Mouse (Mus musculus) CH12.LX (cell line): ENCODE results near the gene Ell. TPM values are rescaled to one million over a fixed set of nuclear protein-coding genes. Genes with fewer than 3 reads are reported as not detected.

Experiments used
- DNase-seq: peaks from one replicate; pipeline ENCODE4 v3.0.0-alpha.2; 2013; ENCODE audit errors: extremely low read depth
- H3K27ac ChIP-seq: 2 replicates; pipeline ENCODE4 v1.5.1; 2012; ENCODE audit warnings: low read depth, mild to moderate bottlenecking, control low read depth, moderate library complexity; ENCODE audit not compliant: insufficient read depth
- H3K27me3 ChIP-seq: replicated peaks from 2 replicates; pipeline ENCODE3; 2012; ENCODE audit warnings: inconsistent platforms
- H3K36me3 ChIP-seq, 2 experiments: replicated peaks in 1 of 2; 2 replicates each; pipeline versions ENCODE3 to v1.6.1; 2012; ENCODE audit warnings: inconsistent platforms in 1 of 2, low read length in 1 of 2, mild to moderate bottlenecking in 1 of 2, mixed read lengths in 1 of 2, moderate library complexity in 1 of 2; ENCODE audit not compliant: control insufficient read depth in 1 of 2, insufficient read depth in 1 of 2
- H3K4me1 ChIP-seq, 2 experiments: 2 replicates each; pipeline ENCODE4 v1.6.1; 2012; ENCODE audit warnings: inconsistent platforms in 1 of 2, moderate library complexity in 1 of 2; ENCODE audit not compliant: insufficient read depth in 2 of 2, control insufficient read depth in 1 of 2
- H3K4me2 ChIP-seq: 2 replicates; pipeline ENCODE4 v1.6.1; 2012; ENCODE audit warnings: low read depth, mild to moderate bottlenecking, control low read depth; ENCODE audit not compliant: poor library complexity, insufficient read depth, severe bottlenecking
- H3K4me3 ChIP-seq, 3 experiments: fragments of 150-350 bp in 1 of 3; sonication (generic) in 1 of 3; replicated peaks in 1 of 3; 2 replicates each; pipeline versions ENCODE3 to v1.5.1; 2011 to 2012; ENCODE audit warnings: low read depth in 2 of 3, low read length in 2 of 3, mild to moderate bottlenecking in 2 of 3, moderate library complexity in 2 of 3, control low read depth in 1 of 3, improper control_type of control experiment in 1 of 3, inconsistent platforms in 1 of 3, mixed read lengths in 1 of 3; ENCODE audit not compliant: poor library complexity in 1 of 3
- H3K79me2 ChIP-seq: replicated peaks from 2 replicates; pipeline ENCODE4 v1.6.1; 2012; ENCODE audit warnings: mild to moderate bottlenecking, moderate library complexity; ENCODE audit not compliant: control insufficient read depth, poor library complexity, insufficient read depth, severe bottlenecking; ENCODE audit errors: extremely low read depth
- H3K9ac ChIP-seq: 2 replicates; pipeline ENCODE4 v1.6.1; 2012; ENCODE audit warnings: low read depth, mild to moderate bottlenecking, control low read depth, moderate library complexity; ENCODE audit not compliant: insufficient read depth
- H3K9me3 ChIP-seq: replicated peaks from 2 replicates; pipeline ENCODE3; 2012; ENCODE audit warnings: low read length, inconsistent platforms, mixed read lengths
- CTCF ChIP-seq, 2 experiments: IDR thresholded peaks in 1 of 2; conservative IDR thresholded peaks in 1 of 2; 2 replicates each; pipeline ENCODE4 v1.5.1; 2011 to 2012; ENCODE audit warnings: low read depth in 2 of 2, low read length in 2 of 2, improper control_type of control experiment in 1 of 2, inconsistent platforms in 1 of 2, mild to moderate bottlenecking in 1 of 2, moderate library complexity in 1 of 2
- E2F4 ChIP-seq: IDR thresholded peaks from 2 replicates; pipeline ENCODE4 v1.6.1; 2011; ENCODE audit warnings: low read depth, low read length, improper control_type of control experiment; ENCODE audit not compliant: insufficient replicate concordance
- ELF1 ChIP-seq: IDR thresholded peaks from 2 replicates; pipeline ENCODE4 v1.6.1; 2014; ENCODE audit warnings: low read depth, mild to moderate bottlenecking, inconsistent platforms, low read length, improper control_type of control experiment
- EP300 ChIP-seq: IDR thresholded peaks from 2 replicates; pipeline ENCODE4 v1.6.1; 2011; ENCODE audit warnings: low read length, improper control_type of control experiment
- HCFC1 ChIP-seq: IDR thresholded peaks from 2 replicates; pipeline ENCODE4 v1.6.1; 2012; ENCODE audit warnings: low read depth, mild to moderate bottlenecking, inconsistent platforms, low read length, improper control_type of control experiment
- IRF4 ChIP-seq: IDR thresholded peaks from 2 replicates; pipeline ENCODE4 v1.6.1; 2014; ENCODE audit warnings: low read depth, mild to moderate bottlenecking, inconsistent platforms, low read length, improper control_type of control experiment
- MAFK ChIP-seq: IDR thresholded peaks from 2 replicates; pipeline ENCODE4 v1.6.1; 2011; ENCODE audit warnings: low read length, improper control_type of control experiment; ENCODE audit not compliant: insufficient replicate concordance
- MAX ChIP-seq: IDR thresholded peaks from 2 replicates; pipeline ENCODE4 v1.6.1; 2011; ENCODE audit warnings: low read length, improper control_type of control experiment
- MAZ ChIP-seq: IDR thresholded peaks from 2 replicates; pipeline ENCODE4 v1.6.1; 2012; ENCODE audit warnings: low read depth, mild to moderate bottlenecking, inconsistent platforms, low read length, improper control_type of control experiment, moderate library complexity
- MYC ChIP-seq: IDR thresholded peaks from 2 replicates; pipeline ENCODE4 v1.6.1; 2011; ENCODE audit warnings: low read depth, mild to moderate bottlenecking, improper control_type of control experiment, low read length
- POLR2A ChIP-seq: IDR thresholded peaks from 2 replicates; pipeline ENCODE4 v1.6.1; 2011; ENCODE audit warnings: low read depth, mild to moderate bottlenecking, improper control_type of control experiment, low read length
- POLR2AphosphoS2 ChIP-seq: IDR thresholded peaks from 2 replicates; pipeline ENCODE4 v1.6.1; 2011; ENCODE audit warnings: low read depth, low read length, improper control_type of control experiment
- RAD21 ChIP-seq: IDR thresholded peaks from 2 replicates; pipeline ENCODE4 v1.6.1; 2011; ENCODE audit warnings: low read depth, mild to moderate bottlenecking, low read length, improper control_type of control experiment, moderate library complexity
- RCOR1 ChIP-seq: conservative IDR thresholded peaks from 2 replicates; pipeline ENCODE4 v1.6.1; 2012; ENCODE audit warnings: low read depth, mild to moderate bottlenecking, inconsistent platforms, low read length, improper control_type of control experiment
- SMC3 ChIP-seq: IDR thresholded peaks from 2 replicates; pipeline ENCODE4 v1.6.1; 2011; ENCODE audit warnings: low read depth, low read length, improper control_type of control experiment
- TBP ChIP-seq: conservative IDR thresholded peaks from 2 replicates; pipeline ENCODE4 v1.6.1; 2011; ENCODE audit warnings: low read depth, low read length, improper control_type of control experiment
- TCF12 ChIP-seq: IDR thresholded peaks from 2 replicates; pipeline ENCODE4 v1.6.1; 2014; ENCODE audit warnings: low read depth, mild to moderate bottlenecking, inconsistent platforms, low read length, improper control_type of control experiment
- USF2 ChIP-seq: conservative IDR thresholded peaks from 2 replicates; pipeline ENCODE4 v1.6.1; 2011; ENCODE audit warnings: low read depth, low read length, improper control_type of control experiment
- ZC3H11A ChIP-seq: IDR thresholded peaks from 2 replicates; pipeline ENCODE4 v1.6.1; 2012; ENCODE audit warnings: low read depth, mild to moderate bottlenecking, inconsistent platforms, low read length, improper control_type of control experiment
- ZMIZ1 ChIP-seq: IDR thresholded peaks from 2 replicates; pipeline ENCODE4 v1.6.1; 2012; ENCODE audit warnings: low read depth, mild to moderate bottlenecking, inconsistent platforms, low read length, improper control_type of control experiment
- ZNF384 ChIP-seq: IDR thresholded peaks from 2 replicates; pipeline ENCODE4 v1.6.1; 2012; ENCODE audit warnings: low read depth, low read length, improper control_type of control experiment, inconsistent platforms
- dilution Hi-C: fragments of 300-500 bp; cut with MboI; formaldehyde crosslinking; loops from 2 replicates; pipeline ENCODE4 v1.14.3; 2020; ENCODE audit warnings: low sequenced_read_pairs; ENCODE audit not compliant: extremely low pct_unique_long_range_greater_than_20kb, extremely low pct_ligation_motif_present
- in situ Hi-C: fragments of 300-500 bp; cut with MboI; formaldehyde crosslinking; loops from 3 replicates; pipeline ENCODE4 v1.14.3; 2019; ENCODE audit warnings: low sequenced_read_pairs, low pct_ligation_motif_present, low pct_unique_long_range_greater_than_20kb, mixed read lengths
- polyA plus RNA-seq: library from polyadenylated mRNA; unstranded; fragments of >175 nt; gene quantifications from 2 replicates; pipeline ENCODE4 v1.2.1, GENCODE M21; 2012; ENCODE audit warnings: low read depth; ENCODE audit not compliant: insufficient read length
- total RNA-seq, 2 experiments: library from RNA; depleted of rRNA; stranded (reverse); fragments of 300-350 nt in 1 of 2; fragments of >200 nt in 1 of 2; gene quantifications; 2 replicates each; pipeline ENCODE4 v1.2.3; 2012 to 2014

Ell gene
- total and polyA plus RNA-seq, 3 experiments: 6.5 to 17.9 (median 9.8) TPM

- in situ Hi-C loops (no loop called here), dilution Hi-C loops (no loop called here)
- Histone ChIP-seq H3K27ac (no peak overlapping the region), H3K4me2 (no peak overlapping the region), H3K4me3 (no peak overlapping the region), H3K36me3 (peaks cover 0 to 73% of the 10 kb centered on the region in 2 experiments), H3K27me3 (no peaks in the 10 kb centered on the region), H3K9me3 (no peaks in the 10 kb centered on the region), H3K4me1 (peaks cover 3 to 35% of the 10 kb centered on the region in 2 experiments; a peak in 2 of 4 replicates), H3K9ac (no peak overlapping the region), H3K79me2 (no peaks in the 10 kb centered on the region)
- TF ChIP-seq ELF1: no peak
- peak in 1 of 2 experiments; percentile 47; a peak in 2 of 4 replicates for TF ChIP-seq CTCF (conservative IDR thresholded peaks at IDR 0.05 in 1 of 2, IDR thresholded peaks at IDR 0.05 in 1 of 2; ENCODE audit: low read depth in 2 of 2, low read length in 2 of 2)
- 0 out of 2 replicates have a peak, but pooled peaks have one; percentile 49 for TF ChIP-seq MAZ
- peak; percentile 45 for DNase-seq
These were observed 19.1 kb downstream of the Ell start for GRCm38 (mm10) chr8:70558334-70558733.

- Histone ChIP-seq H3K4me2 (no peak overlapping the region), H3K4me3 (no peak overlapping the region), H3K36me3 (peaks cover 0 to 67% of the 10 kb centered on the region in 2 experiments), H3K4me1 (peaks cover 3 to 38% of the 10 kb centered on the region in 2 experiments; a peak in 2 of 4 replicates), H3K27ac (no peak overlapping the region), H3K79me2 (no peaks in the 10 kb centered on the region), H3K9me3 (no peaks in the 10 kb centered on the region), H3K9ac (no peak overlapping the region), H3K27me3 (no peaks in the 10 kb centered on the region)
- DNase-seq: no peak
- no peak for TF ChIP-seq POLR2AphosphoS2
- peak in 1 of 2 experiments; percentile 49; a peak in 2 of 4 replicates for TF ChIP-seq CTCF (conservative IDR thresholded peaks at IDR 0.05 in 1 of 2, IDR thresholded peaks at IDR 0.05 in 1 of 2; ENCODE audit: low read depth in 2 of 2, low read length in 2 of 2)
- no peak for TF ChIP-seq TCF12
- TF ChIP-seq IRF4: no peak
- no peak for TF ChIP-seq POLR2A
- no peak for TF ChIP-seq EP300
- TF ChIP-seq SMC3: no peak; the same call in 1 of the 2 replicates
- TF ChIP-seq MAZ: no peak
- TF ChIP-seq MAX: no peak
- no peak for TF ChIP-seq MYC
- TF ChIP-seq ZMIZ1: no peak
- TF ChIP-seq USF2: no peak
- no peak for TF ChIP-seq MAFK
- TF ChIP-seq ZC3H11A: no peak
- no peak for TF ChIP-seq E2F4
- peak; percentile 27 for TF ChIP-seq RAD21
- peak; percentile 88 for TF ChIP-seq ZNF384
- no peak for TF ChIP-seq TBP
- TF ChIP-seq ELF1: no peak
- TF ChIP-seq HCFC1: no peak
- TF ChIP-seq RCOR1: no peak
- in situ Hi-C loops (no loop called here), dilution Hi-C loops (no loop called here)
These were observed 19.7 kb downstream of the Ell start for GRCm38 (mm10) chr8:70558983-70559382.
